Mouse (Mus musculus) cerebellum, adult 11-12 months (tissue): Measurements from ENCODE around the gene Morn3.
A peak's percentile ranks its signal among the peaks of the same experiment; 100 is the strongest.

Experiments used
- DNase-seq: peaks from one replicate; pipeline ENCODE4 v3.0.0; 2022

The Morn3 gene

GRCm38 (mm10) chr5:123046916-123047315 is at the start of gene Morn3:
Gene Morn3 (minus strand): TSS chr5:123047016.
- DNase-seq: no peak

DNA sequence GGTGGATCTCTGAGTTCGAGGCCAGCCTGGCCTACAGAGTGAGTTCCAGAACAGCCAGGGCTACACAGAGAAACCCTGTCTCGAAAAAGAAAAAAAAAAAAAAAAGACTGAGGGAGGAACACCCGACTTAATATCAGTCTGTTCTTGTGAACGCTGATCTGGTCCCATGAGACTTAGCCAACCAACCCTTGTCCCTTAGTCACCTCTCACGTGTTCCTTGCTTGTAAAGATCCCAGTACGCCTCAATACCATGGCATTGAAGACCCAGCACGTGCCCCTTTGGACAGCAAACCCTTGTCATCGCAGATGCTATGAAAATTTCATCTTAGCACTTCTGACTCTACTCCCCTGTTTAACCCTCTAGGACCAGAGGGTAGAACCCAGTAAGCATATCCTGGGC is 49.5 kb upstream of the Morn3 start:
- no peak for DNase-seq

DNA sequence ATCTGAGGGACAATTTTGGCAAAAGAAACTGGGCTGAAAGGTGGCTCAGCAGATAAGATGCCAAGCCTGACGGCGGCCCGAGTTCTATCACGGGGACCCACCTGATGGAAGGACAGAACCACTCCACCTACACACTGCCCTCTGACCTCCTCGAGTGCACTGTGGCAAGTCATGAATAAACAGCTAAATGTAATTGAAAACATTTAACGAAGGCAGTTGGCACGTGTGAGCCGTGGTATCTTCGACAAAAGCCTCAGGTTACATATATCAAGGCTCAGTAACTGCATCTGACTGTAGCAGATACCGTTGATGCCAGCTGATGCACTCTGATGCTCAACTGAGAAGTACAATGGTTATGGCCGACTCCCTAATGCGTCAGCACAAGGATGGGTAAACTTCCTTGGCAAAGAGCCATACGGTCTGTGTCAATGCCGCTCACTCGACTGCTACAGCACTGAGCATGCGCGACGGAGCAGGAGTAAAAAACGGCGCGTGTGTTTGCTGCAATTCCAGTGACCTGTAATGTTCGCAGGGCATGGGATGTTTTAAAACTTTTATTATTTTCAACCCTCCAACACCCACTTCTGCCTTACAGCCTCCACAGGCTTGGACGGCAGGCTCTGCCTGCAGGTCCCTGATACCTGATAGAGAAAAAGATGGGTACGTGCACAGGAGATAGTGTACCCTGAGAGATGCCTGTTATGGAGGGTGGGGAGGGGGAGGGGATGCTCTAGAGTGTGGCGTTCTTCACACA is 47.6 kb upstream of the Morn3 start:
- DNase-seq: no peak

GRCm38 (mm10) chr5:123093077-123093633 is 46.3 kb upstream of the Morn3 start:
- no peak for DNase-seq

- DNase-seq: no peak
Observed at GRCm38 (mm10) chr5:123090560-123091306, 43.9 kb upstream of the Morn3 start.

DNA sequence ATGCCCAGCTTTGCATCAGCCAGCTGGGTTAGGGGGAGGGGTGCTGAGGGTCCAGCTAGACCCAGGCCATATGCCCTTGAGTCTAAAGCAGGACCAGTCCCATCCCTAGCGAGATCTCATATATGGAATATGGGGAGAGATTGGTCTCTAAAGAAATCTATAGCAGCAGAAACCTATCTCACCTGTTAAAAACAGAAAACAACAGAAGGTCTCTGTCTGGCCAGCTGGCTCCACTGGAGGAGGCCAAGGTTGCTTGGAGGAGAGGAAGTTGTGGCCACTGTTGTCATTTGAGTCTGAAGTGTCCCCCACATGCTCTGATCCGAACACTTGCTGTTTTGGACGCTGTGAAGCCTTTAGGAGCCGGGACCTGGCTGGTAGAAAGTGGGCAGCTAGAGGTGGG is 42.0 kb upstream of the Morn3 start:
- DNase-seq: peak; percentile 55

DNA sequence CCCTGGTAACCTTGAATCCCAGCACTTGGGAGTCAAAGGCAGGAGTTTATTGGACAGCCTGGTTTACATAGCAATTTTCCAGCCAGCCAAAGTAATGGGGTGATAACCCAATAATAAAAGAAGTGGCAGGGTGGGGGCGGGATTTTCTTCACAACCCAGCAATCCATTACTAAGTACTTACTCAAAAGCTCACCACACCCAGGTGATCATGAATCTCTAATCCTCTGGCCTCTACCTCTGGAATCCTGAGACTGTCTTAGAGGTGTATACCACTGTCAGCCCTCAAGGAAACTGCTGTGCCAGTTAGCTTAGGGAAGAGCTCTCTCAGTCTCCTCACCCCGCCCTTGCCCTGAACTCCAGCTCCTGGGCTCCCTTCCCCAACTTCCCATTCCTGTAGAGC is 39.7 kb upstream of the Morn3 start:
- no peak for DNase-seq

DNA sequence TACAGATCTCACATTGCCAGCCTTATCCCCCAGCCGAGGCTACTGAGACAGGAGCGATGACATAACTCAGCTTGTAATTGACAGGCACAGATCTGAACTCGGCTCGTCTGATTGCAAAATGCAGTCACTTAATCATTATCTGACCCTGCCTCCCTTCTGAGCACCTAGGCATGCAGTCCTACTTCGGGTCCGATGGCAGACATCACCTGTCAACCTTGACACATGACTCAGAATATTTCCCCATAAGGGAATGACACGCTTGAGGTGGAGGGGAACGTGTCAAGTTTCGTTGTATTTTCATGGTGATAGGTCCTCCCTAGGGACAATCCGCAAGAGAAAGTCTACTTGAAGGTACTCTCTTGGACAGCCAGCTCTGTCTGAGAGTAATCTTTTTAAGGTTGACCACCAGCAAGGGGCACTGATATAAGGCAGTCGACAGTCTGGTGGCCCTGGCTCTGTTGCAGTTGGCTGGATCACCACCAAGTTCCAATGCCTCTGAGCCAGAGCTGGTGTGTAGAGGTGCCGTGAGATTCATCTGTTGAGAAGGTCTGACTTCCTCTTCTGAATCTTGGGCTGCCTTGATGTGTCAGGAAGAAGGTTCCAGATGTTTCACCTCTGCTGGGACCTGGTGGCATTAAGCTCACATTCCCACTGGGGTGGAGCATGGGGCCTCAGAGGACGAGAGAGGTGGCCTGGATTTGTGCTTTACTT is 36.7 kb upstream of the Morn3 start:
- DNase-seq: no peak

DNA sequence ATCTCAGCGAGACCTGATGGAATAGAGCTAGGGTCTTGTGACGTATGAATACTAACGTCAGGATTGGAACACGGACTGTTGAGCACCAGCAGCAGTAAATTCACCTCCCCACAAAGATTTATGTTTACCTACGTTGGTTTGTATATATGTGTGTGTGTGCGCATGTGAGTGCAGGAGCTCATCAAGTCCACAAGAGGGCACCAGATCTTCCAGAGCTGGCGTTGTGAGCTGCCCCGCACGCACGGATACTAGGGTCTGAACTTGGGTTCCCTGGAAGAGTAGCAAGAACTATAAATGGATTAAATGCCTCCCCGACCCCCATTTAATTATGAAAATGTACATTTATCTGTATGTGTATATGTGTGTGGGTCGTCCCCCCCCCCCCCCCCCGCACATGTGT is 33.7 kb upstream of the Morn3 start:
- DNase-seq: no peak

GRCm38 (mm10) chr5:123080041-123080440 is 33.2 kb upstream of the Morn3 start:
- no peak for DNase-seq

- no peak for DNase-seq
Observed at GRCm38 (mm10) chr5:123079568-123079967, 32.8 kb upstream of the Morn3 start.

- DNase-seq: no peak
Observed at GRCm38 (mm10) chr5:123076419-123077281, 29.8 kb upstream of the Morn3 start.

- DNase-seq: peak; percentile 96
Observed at GRCm38 (mm10) chr5:123075576-123076418, 29.0 kb upstream of the Morn3 start.

GRCm38 (mm10) chr5:123068714-123069113 is 21.9 kb upstream of the Morn3 start:
- DNase-seq: no peak

GRCm38 (mm10) chr5:123068115-123068514 is 21.3 kb upstream of the Morn3 start, which contains the start of gene Tmem120b:
Gene Tmem120b (plus strand): TSS chr5:123068415.
- no peak for DNase-seq

GRCm38 (mm10) chr5:123067395-123067995 is 20.7 kb upstream of the Morn3 start:
- no peak for DNase-seq

DNA sequence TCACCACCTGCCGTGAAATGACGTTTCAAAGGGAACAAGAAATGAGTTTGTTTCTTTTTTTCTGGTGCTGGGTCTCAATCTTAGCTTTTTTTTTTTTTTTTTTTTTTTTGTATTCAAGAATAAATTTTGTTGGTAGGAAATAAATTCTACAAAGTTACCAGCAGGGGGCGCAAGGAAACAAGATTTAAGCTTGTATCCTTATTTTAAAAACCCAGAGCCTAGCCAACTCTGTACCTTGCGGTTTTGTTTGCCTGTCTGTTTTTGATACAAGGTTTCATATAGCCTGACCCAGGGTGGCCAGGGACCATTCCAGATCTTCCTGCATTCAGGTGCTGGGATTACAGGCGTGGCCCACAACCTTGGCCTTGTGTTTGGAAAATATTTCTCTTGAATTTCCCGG is 17.4 kb upstream of the Morn3 start:
- peak; percentile 63 for DNase-seq

GRCm38 (mm10) chr5:123063141-123063540 is 16.3 kb upstream of the Morn3 start:
- DNase-seq: peak; percentile 42

- DNase-seq: peak; percentile 3
Observed at GRCm38 (mm10) chr5:123061402-123061749, 14.6 kb upstream of the Morn3 start.

DNA sequence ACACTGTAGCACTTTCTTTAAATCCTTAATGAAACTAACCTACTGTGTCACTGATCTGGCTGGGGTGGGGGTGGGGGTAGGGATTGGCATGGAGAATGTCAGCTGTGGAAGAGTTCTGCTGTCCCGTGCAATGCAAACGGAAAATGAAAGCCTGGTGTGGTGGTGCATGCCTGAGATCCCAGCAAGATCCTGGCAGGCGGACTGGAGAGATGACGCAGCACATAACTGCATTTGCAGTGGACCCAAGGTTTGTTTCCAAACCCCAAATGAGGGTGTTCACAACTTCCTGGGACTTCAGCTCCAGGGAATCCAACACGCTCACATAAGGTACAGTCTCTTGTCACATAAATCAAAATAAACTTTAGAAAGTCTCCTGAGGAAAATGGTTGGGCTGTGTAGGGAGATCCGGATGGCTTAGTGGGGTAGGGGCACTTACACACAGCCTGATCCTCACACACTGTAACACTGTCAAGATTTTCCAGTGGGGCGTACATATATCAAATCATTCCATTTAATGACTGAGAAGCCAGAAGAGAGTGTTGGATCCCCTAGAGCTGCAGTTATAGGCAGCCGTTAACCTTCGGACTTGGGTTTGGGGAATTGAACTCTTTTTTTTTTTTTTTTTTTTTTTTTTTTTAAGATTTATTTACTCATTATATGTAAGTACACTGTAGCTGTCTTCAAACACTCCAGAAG is 14.0 kb upstream of the Morn3 start:
- no peak for DNase-seq
